10 mouse cellular contexts compared by ENCODE assay signal in the genomic region with DNA sequence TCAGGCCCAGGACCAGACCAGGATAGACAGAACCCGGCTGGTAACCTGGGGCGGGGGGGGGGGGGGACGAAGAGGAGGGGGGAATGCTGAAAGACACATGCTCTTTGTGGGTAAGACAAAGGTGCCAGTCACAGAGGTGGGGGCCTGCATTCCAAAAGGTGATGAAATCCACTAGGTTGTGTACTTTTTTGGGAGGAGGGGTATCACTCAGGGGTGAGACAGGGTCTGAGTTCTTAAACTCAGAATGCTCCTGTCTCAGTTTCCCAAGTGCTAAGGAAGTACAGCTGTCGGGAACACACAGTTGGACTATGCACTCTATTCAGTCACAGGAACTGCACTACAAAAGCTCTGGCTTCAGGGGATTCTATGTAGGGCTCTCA. TPM values are rescaled to one million over a fixed set of nuclear protein-coding genes. Genes with fewer than 3 reads are reported as not detected.
DNase-seq lines count a peak whose midpoint lies in the region; ATAC-seq and TF ChIP-seq lines count a peak whose summit lies in the region.
"Had no signal": no experiment of that assay in that cellular context is flagged by ENCODE, and none has a peak within 500 bp of the region (broad histone marks: within the 10 kb centered on the region; RNA-seq: fewer than 3 reads in every experiment).

No protein-coding gene starts in this region.

- 48% methylated on average over 4 of the region's 4 CpGs for WGBS in cerebellum, adult 2 months
- WGBS in hindbrain, postnatal 0 days, result 70% methylated on average over 3 of the region's 4 CpGs
- 61% methylated on average over 3 of the region's 4 CpGs for WGBS in hindbrain, embryonic 10.5 days
- 87% methylated on average over 3 of the region's 4 CpGs for WGBS in midbrain, embryonic 13.5 days
- WGBS in midbrain, embryonic 10.5 days, result 69% methylated on average over 3 of the region's 4 CpGs
- WGBS in stomach, embryonic 16.5 days, result 24% methylated on average over 2 of the region's 4 CpGs

- DNase-seq in cerebellum, adult 9-10 months, result peak; percentile 18
- DNase-seq in cerebellum, adult 2 months, result no peak
- DNase-seq in hindbrain, postnatal 0 days (ENCODE audit: low spot score), result no peak
- DNase-seq in hindbrain, embryonic 10.5 days (ENCODE audit: low spot score), result no peak
- DNase-seq in midbrain, embryonic 10.5 days (ENCODE audit: low spot score), result no peak
- DNase-seq in frontal cortex, postnatal 14 days (ENCODE audit: low spot score in 2 of 2), result no peak
- DNase-seq: lung, postnatal 4 days had no signal

- no peak overlapping the region for H3K27ac ChIP-seq in cerebellum, adult 2 months (ENCODE audit: insufficient read depth, low read length)
- peak overlapping the region; percentile 45; the same call in 1 of the 2 replicates for H3K27ac ChIP-seq in hindbrain, postnatal 0 days
- H3K27ac ChIP-seq in hindbrain, embryonic 10.5 days, result no peak overlapping the region
- H3K27ac ChIP-seq in midbrain, embryonic 13.5 days, result 0 out of 2 replicates have a peak overlapping the region, but pooled peaks have one; percentile 14
- H3K27ac ChIP-seq in midbrain, embryonic 10.5 days (replicated peaks), result no peak overlapping the region
- peak overlapping the region; percentile 44; the same call in 1 of the 2 replicates for H3K27ac ChIP-seq in stomach, embryonic 16.5 days (ENCODE audit: low read length)

- H3K4me1 ChIP-seq in cerebellum, adult 2 months (ENCODE audit: control insufficient read depth, insufficient read depth, low read length), result peaks cover 73% of the 10 kb centered on the region
- peaks cover 23% of the 10 kb centered on the region for H3K4me1 ChIP-seq in hindbrain, postnatal 0 days (ENCODE audit: insufficient read depth, low read length)
- H3K4me1 ChIP-seq in hindbrain, embryonic 10.5 days (replicated peaks), result peaks cover 81% of the 10 kb centered on the region
- H3K4me1 ChIP-seq in midbrain, embryonic 13.5 days (replicated peaks), result peaks cover 69% of the 10 kb centered on the region
- H3K4me1 ChIP-seq in midbrain, embryonic 10.5 days, result peaks cover 62% of the 10 kb centered on the region
- peaks cover 22% of the 10 kb centered on the region for H3K4me1 ChIP-seq in stomach, embryonic 16.5 days (ENCODE audit: control insufficient read depth, insufficient read depth, low read length)

- no peak for ATAC-seq in hindbrain, postnatal 0 days
- ATAC-seq in midbrain, embryonic 13.5 days, result no peak
- ATAC-seq in stomach, embryonic 16.5 days (ENCODE audit: insufficient read depth, low FRiP score), result no peak

- no peaks in the 10 kb centered on the region for H3K27me3 ChIP-seq in cerebellum, adult 2 months (ENCODE audit: control insufficient read depth, insufficient read depth, low read length)
- no peaks in the 10 kb centered on the region for H3K27me3 ChIP-seq in hindbrain, postnatal 0 days (ENCODE audit: insufficient read depth, low read length)
- no peaks in the 10 kb centered on the region for H3K27me3 ChIP-seq in hindbrain, embryonic 10.5 days (ENCODE audit: insufficient read depth, poor library complexity, severe bottlenecking)
- no peaks in the 10 kb centered on the region for H3K27me3 ChIP-seq in midbrain, embryonic 13.5 days
- no peaks in the 10 kb centered on the region for H3K27me3 ChIP-seq in midbrain, embryonic 10.5 days (ENCODE audit: low read depth, poor library complexity, severe bottlenecking)
- H3K27me3 ChIP-seq in stomach, embryonic 16.5 days (ENCODE audit: control insufficient read depth, insufficient read depth, low read length), result no peaks in the 10 kb centered on the region

- TF ChIP-seq POLR2A in cerebellum, adult 2 months (IDR thresholded peaks at IDR 0.05; ENCODE audit: borderline replicate concordance, insufficient read depth, low read length), result no peak

- H3K36me3 ChIP-seq in hindbrain, postnatal 0 days (ENCODE audit: insufficient read depth, low read length), result peaks cover 19% of the 10 kb centered on the region
- H3K36me3 ChIP-seq in hindbrain, embryonic 10.5 days, result peaks cover 62% of the 10 kb centered on the region
- H3K36me3 ChIP-seq in midbrain, embryonic 13.5 days, result peaks cover 41% of the 10 kb centered on the region
- peaks cover 70% of the 10 kb centered on the region for H3K36me3 ChIP-seq in midbrain, embryonic 10.5 days
- peaks cover 7% of the 10 kb centered on the region; the same call in 1 of the 2 replicates for H3K36me3 ChIP-seq in stomach, embryonic 16.5 days (ENCODE audit: control insufficient read depth, insufficient read depth, low read length)

- no peaks in the 10 kb centered on the region for H3K9me3 ChIP-seq in hindbrain, postnatal 0 days (ENCODE audit: low read length)
- H3K9me3 ChIP-seq in hindbrain, embryonic 10.5 days, result no peaks in the 10 kb centered on the region
- no peaks in the 10 kb centered on the region for H3K9me3 ChIP-seq in midbrain, embryonic 13.5 days
- no peaks in the 10 kb centered on the region for H3K9me3 ChIP-seq in midbrain, embryonic 10.5 days (replicated peaks)
- no peaks in the 10 kb centered on the region for H3K9me3 ChIP-seq in stomach, embryonic 16.5 days (replicated peaks; ENCODE audit: control insufficient read depth, low read length)

- H3K4me3 ChIP-seq in cerebellum, adult 2 months (replicated peaks; ENCODE audit: insufficient read depth, low read depth, low read length), result no peak overlapping the region
- no peak overlapping the region for H3K4me3 ChIP-seq in hindbrain, postnatal 0 days (ENCODE audit: low read length)
- no peak overlapping the region for H3K4me3 ChIP-seq in hindbrain, embryonic 10.5 days
- H3K4me3 ChIP-seq in midbrain, embryonic 13.5 days (replicated peaks), result no peak overlapping the region
- no peak overlapping the region for H3K4me3 ChIP-seq in midbrain, embryonic 10.5 days
- no peak overlapping the region for H3K4me3 ChIP-seq in stomach, embryonic 16.5 days (replicated peaks; ENCODE audit: low read length)

- no peak overlapping the region for H3K9ac ChIP-seq in hindbrain, postnatal 0 days (replicated peaks; ENCODE audit: low read length)
- no peak overlapping the region for H3K9ac ChIP-seq in midbrain, embryonic 13.5 days (replicated peaks)
- peak overlapping the region; percentile 54; the same call in 1 of the 2 replicates for H3K9ac ChIP-seq in stomach, embryonic 16.5 days (ENCODE audit: low read length)

- TF ChIP-seq CTCF in cerebellum, adult 2 months (IDR thresholded peaks at IDR 0.05; ENCODE audit: borderline replicate concordance, insufficient read depth, low read depth, low read length), result no peak
- TF ChIP-seq CTCF in hindbrain, postnatal 0 days (IDR thresholded peaks at IDR 0.05; ENCODE audit: low read depth), result no peak

- H3K4me2 ChIP-seq in hindbrain, postnatal 0 days (ENCODE audit: low read depth, low read length), result no peak overlapping the region
- no peak overlapping the region for H3K4me2 ChIP-seq in midbrain, embryonic 13.5 days (replicated peaks)
- no peak overlapping the region for H3K4me2 ChIP-seq in stomach, embryonic 16.5 days (ENCODE audit: low read depth, low read length)

RNA-seq across cellular contexts. Expression of a gene that starts 10.0 kb away (rescaled TPM):
- 394 and 445 TPM in 2 replicates for polyA plus RNA-seq in cerebellum, adult 2 months (2012; rRNA removed)
- total RNA-seq in hindbrain, postnatal 0 days (2014; rRNA removed), result 124 and 186 TPM in 2 replicates
- 436 and 442 TPM in 2 replicates for polyA plus RNA-seq in hindbrain, postnatal 0 days (2015; fragmentation: Nextera tagmentation; extraction: Ambion mirVana)
- 359 and 398 TPM in 2 replicates for polyA plus RNA-seq in hindbrain, embryonic 10.5 days (2016; fragmentation: Nextera tagmentation; extraction: Ambion mirVana)
- polyA plus RNA-seq in midbrain, embryonic 13.5 days (2015; fragmentation: Nextera tagmentation; extraction: Ambion mirVana), result 380 and 382 TPM in 2 replicates
- polyA plus RNA-seq in midbrain, embryonic 10.5 days (2016; fragmentation: Nextera tagmentation; extraction: Ambion mirVana), result 354 and 369 TPM in 2 replicates
- 285 and 326 TPM in 2 replicates for polyA plus RNA-seq in stomach, embryonic 16.5 days (2015; fragmentation: Nextera tagmentation; extraction: Ambion mirVana)

RNA-seq across cellular contexts. Expression of a gene that starts 31.3 kb away (rescaled TPM):
- 1,238 and 1,304 TPM in 2 replicates for polyA plus RNA-seq in cerebellum, adult 2 months (2012; rRNA removed)
- 1,283 and 1,409 TPM in 2 replicates for total RNA-seq in hindbrain, postnatal 0 days (2014; rRNA removed)
- polyA plus RNA-seq in hindbrain, postnatal 0 days (2015; fragmentation: Nextera tagmentation; extraction: Ambion mirVana), result 1,550 and 1,625 TPM in 2 replicates
- polyA plus RNA-seq in hindbrain, embryonic 10.5 days (2016; fragmentation: Nextera tagmentation; extraction: Ambion mirVana), result 714 and 783 TPM in 2 replicates
- 820 and 847 TPM in 2 replicates for polyA plus RNA-seq in midbrain, embryonic 13.5 days (2015; fragmentation: Nextera tagmentation; extraction: Ambion mirVana)
- polyA plus RNA-seq in midbrain, embryonic 10.5 days (2016; fragmentation: Nextera tagmentation; extraction: Ambion mirVana), result 740 and 757 TPM in 2 replicates
- 503 and 554 TPM in 2 replicates for polyA plus RNA-seq in stomach, embryonic 16.5 days (2015; fragmentation: Nextera tagmentation; extraction: Ambion mirVana)

RNA-seq across cellular contexts. Expression of a gene that starts 31.5 kb away (rescaled TPM):
- 29.9 and 33.0 TPM in 2 replicates for polyA plus RNA-seq in cerebellum, adult 2 months (2012; rRNA removed)
- total RNA-seq in hindbrain, postnatal 0 days (2014; rRNA removed), result 35.3 and 42.7 TPM in 2 replicates
- 60.1 and 65.0 TPM in 2 replicates for polyA plus RNA-seq in hindbrain, postnatal 0 days (2015; fragmentation: Nextera tagmentation; extraction: Ambion mirVana)
- polyA plus RNA-seq in hindbrain, embryonic 10.5 days (2016; fragmentation: Nextera tagmentation; extraction: Ambion mirVana), result 71.9 and 84.2 TPM in 2 replicates
- 56.6 and 61.5 TPM in 2 replicates for polyA plus RNA-seq in midbrain, embryonic 13.5 days (2015; fragmentation: Nextera tagmentation; extraction: Ambion mirVana)
- polyA plus RNA-seq in midbrain, embryonic 10.5 days (2016; fragmentation: Nextera tagmentation; extraction: Ambion mirVana), result 73.3 and 85.7 TPM in 2 replicates
- 69.6 and 74.3 TPM in 2 replicates for polyA plus RNA-seq in stomach, embryonic 16.5 days (2015; fragmentation: Nextera tagmentation; extraction: Ambion mirVana)

RNA-seq across cellular contexts. Expression of a gene that starts 40.9 kb away (rescaled TPM):
- polyA plus RNA-seq in cerebellum, adult 2 months (2012; rRNA removed), result not detected in 2 replicates
- total RNA-seq in hindbrain, postnatal 0 days (2014; rRNA removed), result 0.05 TPM in 1 of 2 replicates, not detected in the other
- 0.08 TPM in 1 of 2 replicates, not detected in the other for polyA plus RNA-seq in hindbrain, postnatal 0 days (2015; fragmentation: Nextera tagmentation; extraction: Ambion mirVana)
- polyA plus RNA-seq in hindbrain, embryonic 10.5 days (2016; fragmentation: Nextera tagmentation; extraction: Ambion mirVana), result 0.10 and 0.16 TPM in 2 replicates
- polyA plus RNA-seq in midbrain, embryonic 13.5 days (2015; fragmentation: Nextera tagmentation; extraction: Ambion mirVana), result 0.04 TPM in 1 of 2 replicates, not detected in the other
- polyA plus RNA-seq in midbrain, embryonic 10.5 days (2016; fragmentation: Nextera tagmentation; extraction: Ambion mirVana), result not detected in 2 replicates
- not detected in 2 replicates for polyA plus RNA-seq in stomach, embryonic 16.5 days (2015; fragmentation: Nextera tagmentation; extraction: Ambion mirVana)
- total RNA-seq: adrenal gland, adult 2 months had no signal
- polyA plus RNA-seq: adrenal gland, adult 2 months had no signal

Comparison
In these comparisons a context has a peak if more than half of its experiments do, and no peak if none do; other contexts are left out.
1. H3K27ac ChIP-seq: peak in hindbrain, postnatal 0 days (single experiment), midbrain, embryonic 13.5 days (single experiment) and stomach, embryonic 16.5 days (single experiment); none in cerebellum, adult 2 months (single experiment), hindbrain, embryonic 10.5 days (single experiment) and midbrain, embryonic 10.5 days (single experiment).